Mouse (Mus musculus): Measurements from ENCODE around the gene 2010111I01Rik.

DNA sequence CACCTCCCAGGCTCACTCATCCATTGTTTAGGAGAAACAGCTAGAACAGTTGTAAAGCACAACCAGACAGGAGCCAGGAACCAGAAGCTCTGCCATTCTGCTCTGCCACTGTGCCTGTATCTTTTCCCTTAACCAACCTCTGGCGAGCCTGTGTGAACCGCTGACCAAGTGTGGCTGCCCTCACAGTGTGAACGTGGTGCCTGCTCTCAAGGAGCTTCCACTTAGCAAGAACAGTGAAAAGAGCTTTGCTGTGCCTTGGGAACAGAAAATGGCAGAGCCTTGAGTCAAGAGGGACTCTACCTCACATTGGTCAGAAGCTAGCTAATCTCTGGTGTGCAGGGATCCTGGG, 207.4 kb downstream of the 2010111I01Rik start:
- TF ChIP-seq CTCF (IDR thresholded peaks at IDR 0.05; ENCODE audit: insufficient read depth, low read depth, low read length) = no peak
- no peak for TF ChIP-seq POLR2A (IDR thresholded peaks at IDR 0.05; ENCODE audit: insufficient read depth, low read depth, low read length)
